Mouse (Mus musculus) heart, embryonic 16.5 days (tissue): ENCODE data around the gene Efhb. TPM values are rescaled to one million over a fixed set of nuclear protein-coding genes. Genes with fewer than 3 reads are reported as not detected.

ENCODE experiments used
- ATAC-seq: fragments of 200-750 bp; cut with Nextera tagmentation; replicated peaks from 2 replicates; pipeline ENCODE4 v1.8.0; 2017; ENCODE audit warnings: moderate number of reproducible peaks; ENCODE audit not compliant: insufficient read depth, low FRiP score; ENCODE audit errors: extremely low read depth
- H3K27ac ChIP-seq: fragments of 300-500 bp; sonication (generic); 2 replicates; pipeline ENCODE4 v1.5.1; 2014; ENCODE audit warnings: mild to moderate bottlenecking, low read length, control low read depth, moderate library complexity
- H3K27me3 ChIP-seq: fragments of 300-500 bp; sonication (generic); 2 replicates; pipeline ENCODE4 v1.6.1; 2014; ENCODE audit warnings: low read length, mixed read lengths; ENCODE audit not compliant: control insufficient read depth, insufficient read depth
- H3K36me3 ChIP-seq: fragments of 300-500 bp; sonication (generic); 2 replicates; pipeline ENCODE4 v1.6.1; 2014; ENCODE audit not compliant: control insufficient read depth, insufficient read depth
- H3K4me1 ChIP-seq: fragments of 300-500 bp; sonication (generic); 2 replicates; pipeline ENCODE4 v1.6.1; 2014; ENCODE audit warnings: low read length, mixed read lengths; ENCODE audit not compliant: control insufficient read depth, insufficient read depth
- H3K4me2 ChIP-seq: fragments of 300-500 bp; sonication (generic); 2 replicates; pipeline ENCODE4 v1.6.1; 2014; ENCODE audit warnings: low read depth, mild to moderate bottlenecking, control low read depth, low read length
- H3K4me3 ChIP-seq: fragments of 300-500 bp; sonication (generic); 2 replicates; pipeline ENCODE4 v1.5.1; 2014; ENCODE audit warnings: mild to moderate bottlenecking, control low read depth, low read length
- H3K9ac ChIP-seq: fragments of 300-500 bp; sonication (generic); 2 replicates; pipeline ENCODE4 v1.6.1; 2014; ENCODE audit warnings: low read length, control low read depth
- H3K9me3 ChIP-seq: fragments of 300-500 bp; sonication (generic); replicated peaks from 2 replicates; pipeline ENCODE4 v1.6.1; 2016; ENCODE audit warnings: low read length; ENCODE audit not compliant: control insufficient read depth
- WGBS: fragments of 180-500 bp; shearing (Covaris S2); extraction: QIAGEN DNeasy Blood & Tissue Kit; methylation state at CpG from one replicate; pipeline ENCODE4 v1.1.7; 2014; 5-methylcytosine and 5-hydroxymethylcytosine counted together
- polyA plus RNA-seq: library from polyadenylated mRNA; unstranded; fragments of >200 nt; fragmentation: Nextera tagmentation; extraction: Ambion mirVana; gene quantifications from 2 replicates; pipeline ENCODE4 v1.2.1, GENCODE M21; 2015

Gene Efhb
- polyA plus RNA-seq, 1 experiment from 2014 or later, result 0.47 TPM

GRCm38 (mm10) chr17:53478066-53478857 lies 15.1 kb upstream of the Efhb start:
- Histone ChIP-seq H3K27me3 (no peaks in the 10 kb centered on the region), H3K9ac (peak overlapping the region; percentile 95), H3K9me3 (no peaks in the 10 kb centered on the region), H3K4me2 (peak overlapping the region; percentile 84), H3K36me3 (no peaks in the 10 kb centered on the region), H3K27ac (peak overlapping the region; percentile 99), H3K4me1 (peaks cover 16% of the 10 kb centered on the region), H3K4me3 (peak overlapping the region; percentile 100)
- peak; percentile 16 for ATAC-seq
- 5% methylated on average over 15 of the region's 15 CpGs for WGBS

GRCm38 (mm10) chr17:53468697-53469096 lies 5.6 kb upstream of the Efhb start:
- no peak overlapping the region for H3K4me3 ChIP-seq
- no peak overlapping the region for H3K27ac ChIP-seq
- no peak for ATAC-seq
- no peak overlapping the region for H3K9ac ChIP-seq
- H3K27me3 ChIP-seq, result no peaks in the 10 kb centered on the region
- H3K9me3 ChIP-seq, result no peaks in the 10 kb centered on the region
- peaks cover under 1% of the 10 kb centered on the region; the same call in 1 of the 2 replicates for H3K4me1 ChIP-seq
- H3K36me3 ChIP-seq, result no peaks in the 10 kb centered on the region
- H3K4me2 ChIP-seq, result no peak overlapping the region

- H3K27ac ChIP-seq, result no peak overlapping the region
- H3K27me3 ChIP-seq, result no peaks in the 10 kb centered on the region
- no peak overlapping the region for H3K9ac ChIP-seq
- WGBS, result 51% methylated on average over 4 of the region's 4 CpGs
- peaks cover 3% of the 10 kb centered on the region; the same call in 1 of the 2 replicates for H3K4me1 ChIP-seq
- H3K36me3 ChIP-seq, result no peaks in the 10 kb centered on the region
- no peaks in the 10 kb centered on the region for H3K9me3 ChIP-seq
- no peak overlapping the region for H3K4me3 ChIP-seq
- no peak overlapping the region for H3K4me2 ChIP-seq
- no peak for ATAC-seq
These were observed 2.4 kb upstream of the Efhb start for GRCm38 (mm10) chr17:53465569-53465968.

DNA sequence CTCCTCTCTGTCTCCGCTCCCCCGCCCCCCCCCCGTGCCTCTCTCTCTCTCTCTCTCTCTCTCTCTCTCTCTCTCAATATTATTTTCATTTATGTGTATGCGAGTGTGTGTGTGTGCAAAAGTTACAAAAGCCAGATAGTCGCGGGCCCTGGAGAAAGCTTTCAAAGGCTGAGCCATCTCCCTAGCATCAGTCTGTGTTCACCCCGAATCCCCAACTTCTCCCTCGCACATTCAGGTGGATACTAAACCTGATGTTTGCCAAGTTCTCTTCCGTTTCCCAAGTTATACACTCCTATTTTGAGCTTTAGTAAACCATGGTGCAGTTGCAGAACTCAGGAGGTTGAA lies 347 bp upstream of the Efhb start:
- H3K27me3 ChIP-seq, result no peaks in the 10 kb centered on the region
- H3K9ac ChIP-seq, result peak overlapping the region; percentile 63
- H3K4me3 ChIP-seq, result peak overlapping the region; percentile 54
- no peaks in the 10 kb centered on the region for H3K36me3 ChIP-seq
- no peak overlapping the region for H3K27ac ChIP-seq
- 12% methylated on average over 7 of the region's 9 CpGs for WGBS
- peak overlapping the region; percentile 68 for H3K4me2 ChIP-seq
- no peak for ATAC-seq
- H3K9me3 ChIP-seq, result no peaks in the 10 kb centered on the region
- H3K4me1 ChIP-seq, result peaks cover 3% of the 10 kb centered on the region; the same call in 1 of the 2 replicates

- no peaks in the 10 kb centered on the region for H3K9me3 ChIP-seq
- no peak overlapping the region for H3K4me2 ChIP-seq
- H3K4me1 ChIP-seq, result no peaks in the 10 kb centered on the region
- no peaks in the 10 kb centered on the region for H3K36me3 ChIP-seq
- no peak overlapping the region for H3K9ac ChIP-seq
- 48% methylated on average over 1 of the region's 1 CpGs for WGBS
- no peaks in the 10 kb centered on the region for H3K27me3 ChIP-seq
- H3K27ac ChIP-seq, result no peak overlapping the region
- ATAC-seq, result no peak
- H3K4me3 ChIP-seq, result no peak overlapping the region
These were observed 6.4 kb downstream of the Efhb start for GRCm38 (mm10) chr17:53456742-53457141.

DNA sequence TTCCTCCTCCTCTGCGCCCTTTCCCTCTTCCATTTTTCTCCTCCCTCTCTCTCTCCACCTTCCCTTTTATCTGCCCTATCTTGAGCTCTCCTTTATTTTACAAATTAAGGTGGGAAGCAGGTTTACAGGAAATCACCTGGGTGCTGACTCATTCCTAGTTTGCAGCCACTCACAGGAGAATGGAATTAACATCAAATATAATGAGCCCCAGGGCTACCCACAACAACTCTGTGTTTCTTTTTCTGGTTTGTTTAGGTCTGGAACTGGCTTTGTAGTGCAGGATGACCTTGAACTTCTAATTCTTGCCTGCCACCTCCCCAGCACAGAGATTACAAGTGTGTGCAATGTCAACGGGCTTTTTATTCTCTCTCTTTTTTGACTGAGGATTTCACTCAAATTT lies 7.0 kb downstream of the Efhb start:
- H3K9me3 ChIP-seq, result no peaks in the 10 kb centered on the region
- H3K4me2 ChIP-seq, result no peak overlapping the region
- no peaks in the 10 kb centered on the region for H3K36me3 ChIP-seq
- H3K9ac ChIP-seq, result no peak overlapping the region
- no peak overlapping the region for H3K27ac ChIP-seq
- 63% methylated on average over 2 of the region's 2 CpGs for WGBS
- H3K27me3 ChIP-seq, result no peaks in the 10 kb centered on the region
- no peak for ATAC-seq
- no peaks in the 10 kb centered on the region for H3K4me1 ChIP-seq
- H3K4me3 ChIP-seq, result no peak overlapping the region

DNA sequence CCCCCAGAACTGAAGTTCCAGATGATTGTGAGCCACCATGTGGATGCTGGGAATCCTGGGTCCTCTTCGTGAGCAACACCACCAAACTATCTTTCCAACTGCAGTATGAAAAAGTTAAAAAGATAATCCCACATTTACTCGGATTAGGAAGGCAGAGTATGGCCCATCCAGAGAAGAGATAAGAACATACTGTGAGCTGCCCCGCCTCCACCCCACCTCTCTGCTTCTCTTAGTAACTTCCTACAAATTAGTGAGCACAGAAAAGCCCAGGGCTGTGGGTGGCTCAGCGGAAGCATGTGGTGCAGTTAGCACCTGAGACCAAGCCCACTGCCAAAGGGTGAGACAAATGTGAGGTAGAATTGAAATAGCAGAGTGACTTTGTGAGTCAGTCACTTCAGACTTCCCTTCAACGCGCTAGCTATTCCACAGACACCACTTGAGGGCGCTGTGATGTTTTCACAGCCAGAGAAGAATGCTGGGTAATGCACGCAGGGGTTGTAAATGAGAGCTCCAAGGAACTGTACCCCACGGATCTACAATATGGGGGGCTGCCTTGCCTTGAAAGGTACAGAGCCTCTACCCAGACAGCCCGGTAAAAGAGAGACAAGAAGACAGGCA lies 60.3 kb downstream of the Efhb start:
- Histone ChIP-seq H3K9me3 (no peaks in the 10 kb centered on the region), H3K9ac (no peak overlapping the region), H3K36me3 (no peaks in the 10 kb centered on the region), H3K4me2 (peak overlapping the region; percentile 46; the same call in 1 of the 2 replicates), H3K4me1 (no peaks in the 10 kb centered on the region), H3K27me3 (no peaks in the 10 kb centered on the region), H3K27ac (no peak overlapping the region), H3K4me3 (no peak overlapping the region)
- 30% methylated on average over 10 of the region's 10 CpGs for WGBS
- ATAC-seq, result no peak

DNA sequence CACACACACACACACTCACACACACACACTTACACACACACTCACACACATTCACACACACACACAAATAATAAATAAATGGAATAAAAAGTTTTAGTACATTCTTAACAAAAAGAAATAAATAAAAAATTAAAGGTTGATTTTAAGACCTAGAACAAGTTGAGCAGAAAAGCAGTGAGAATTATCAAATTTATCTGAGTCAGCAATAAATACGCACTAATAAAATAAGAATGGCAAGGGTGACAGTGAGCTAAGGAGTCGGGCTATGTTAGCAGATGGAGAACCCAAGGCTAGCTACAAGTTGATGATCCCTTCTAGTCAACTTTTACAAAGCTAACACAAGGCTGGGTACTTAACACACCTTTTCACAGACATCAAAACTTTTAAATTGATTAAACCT lies 69.9 kb downstream of the Efhb start:
- Histone ChIP-seq H3K27ac (no peak overlapping the region), H3K27me3 (no peaks in the 10 kb centered on the region)

DNA sequence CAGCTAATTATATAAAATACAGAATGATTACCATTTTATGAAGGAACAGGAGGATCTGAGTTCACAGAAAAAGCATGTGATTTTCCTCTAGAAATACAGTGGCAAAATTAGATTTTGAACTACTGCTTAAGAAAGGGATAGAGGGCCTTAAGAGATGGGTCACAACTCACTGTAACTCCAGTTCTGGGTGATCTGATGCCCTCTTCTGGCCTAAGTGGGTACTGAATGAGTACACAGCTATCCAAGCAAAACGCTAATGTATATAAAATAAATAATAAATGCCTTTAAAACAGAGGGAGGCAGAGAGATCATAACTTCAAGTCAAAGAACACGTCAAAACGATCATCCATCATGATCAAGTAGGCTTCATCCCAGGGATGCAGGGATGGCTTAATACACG lies 73.6 kb downstream of the Efhb start:
- Histone ChIP-seq H3K27ac (no peak overlapping the region), H3K4me2 (no peak overlapping the region), H3K36me3 (no peaks in the 10 kb centered on the region), H3K4me3 (no peak overlapping the region), H3K27me3 (no peaks in the 10 kb centered on the region), H3K4me1 (no peaks in the 10 kb centered on the region), H3K9me3 (no peaks in the 10 kb centered on the region), H3K9ac (no peak overlapping the region)
- ATAC-seq, result no peak
- 38% methylated on average over 4 of the region's 4 CpGs for WGBS

More for the DNA sequence above, 69.9 kb downstream of the Efhb start:
- no peak for ATAC-seq
- Histone ChIP-seq H3K9me3 (no peaks in the 10 kb centered on the region), H3K4me2 (no peak overlapping the region), H3K4me1 (no peaks in the 10 kb centered on the region), H3K4me3 (no peak overlapping the region), H3K36me3 (no peaks in the 10 kb centered on the region), H3K9ac (no peak overlapping the region)
- 78% methylated on average over 2 of the region's 2 CpGs for WGBS
